Mouse (Mus musculus): ENCODE measurements around the gene Mrtfb.

Mrtfb gene

GRCm38 (mm10) chr16:13445461-13445860 lies 189.2 kb downstream of the Mrtfb start:
- peak in 1 of 2 experiments; percentile 57 for DNase-seq

- peak; percentile 56 to 60 for DNase-seq
Measured at GRCm38 (mm10) chr16:13446488-13446887, 190.2 kb downstream of the Mrtfb start.

GRCm38 (mm10) chr16:13446971-13447283 lies 190.6 kb downstream of the Mrtfb start:
- no peak for DNase-seq

GRCm38 (mm10) chr16:13447284-13448050 lies 191.2 kb downstream of the Mrtfb start:
- peak; percentile 61 to 62 for DNase-seq

GRCm38 (mm10) chr16:13448051-13448705 lies 191.9 kb downstream of the Mrtfb start:
- peak; percentile 75 to 78 for DNase-seq

GRCm38 (mm10) chr16:13448706-13449090 lies 192.4 kb downstream of the Mrtfb start:
- DNase-seq, result no peak

GRCm38 (mm10) chr16:13449491-13449890 lies 193.2 kb downstream of the Mrtfb start:
- no peak for DNase-seq

- no peak for DNase-seq
Measured at GRCm38 (mm10) chr16:13450831-13451230, 194.6 kb downstream of the Mrtfb start.

- DNase-seq, result peak; percentile 86 to 88
Measured at GRCm38 (mm10) chr16:13451991-13452390, 195.7 kb downstream of the Mrtfb start.

GRCm38 (mm10) chr16:13452661-13453060 lies 196.4 kb downstream of the Mrtfb start:
- DNase-seq, result peak in 1 of 2 experiments; percentile 45

GRCm38 (mm10) chr16:13454026-13454600 lies 197.8 kb downstream of the Mrtfb start:
- no peak for DNase-seq

GRCm38 (mm10) chr16:13455560-13455959 lies 199.3 kb downstream of the Mrtfb start:
- DNase-seq, result peak in 1 of 2 experiments; percentile 36

GRCm38 (mm10) chr16:13458556-13458955 lies 202.3 kb downstream of the Mrtfb start:
- DNase-seq, result no peak

- DNase-seq, result no peak
Measured at GRCm38 (mm10) chr16:13460071-13460470, 203.8 kb downstream of the Mrtfb start.

GRCm38 (mm10) chr16:13460777-13461408 lies 204.6 kb downstream of the Mrtfb start:
- DNase-seq, result no peak

GRCm38 (mm10) chr16:13464662-13465061 lies 208.4 kb downstream of the Mrtfb start:
- no peak for DNase-seq

All from cerebellum, postnatal 10 days (tissue).